Mouse (Mus musculus): ENCODE data around the gene Sept8. TPM values are rescaled to one million over a fixed set of nuclear protein-coding genes. Genes with fewer than 3 reads are reported as not detected.
A peak's percentile ranks its signal among the peaks of the same experiment; 100 is the strongest.

Gene Sept8
- total RNA-seq, 4 experiments from 2014 or later = 22.3 to 27.2 (median 25.6) TPM

- DNase-seq (ENCODE audit: low spot score) = no peak
Observed at GRCm38 (mm10) chr11:53583151-53583550, 64.1 kb downstream of the Sept8 start.

GRCm38 (mm10) chr11:53584849-53585248 is 65.8 kb downstream of the Sept8 start:
- peak; percentile 16 for DNase-seq (ENCODE audit: low spot score)

GRCm38 (mm10) chr11:53585510-53585909 is 66.5 kb downstream of the Sept8 start:
- DNase-seq (ENCODE audit: low spot score) = no peak

GRCm38 (mm10) chr11:53588279-53588678 is 69.2 kb downstream of the Sept8 start:
- no peak for DNase-seq (ENCODE audit: low spot score)

GRCm38 (mm10) chr11:53590368-53590768 is 71.3 kb downstream of the Sept8 start:
- DNase-seq (ENCODE audit: low spot score) = no peak

GRCm38 (mm10) chr11:53591116-53591515 is 72.1 kb downstream of the Sept8 start:
- no peak for DNase-seq (ENCODE audit: low spot score)

Other genes with a start within 250 kb of the Sept8 start
- 100 to 1,000 TPM; 113 to 135 (median 122) TPM for gene Hspa4, start 218.8 kb upstream of the Sept8 start, total RNA-seq (2022)
- 10 to 100 TPM in 1 of 4 experiments, 1 to 10 TPM in 3; 6.6 to 10.6 (median 6.7) TPM for gene Zcchc10, start 194.6 kb upstream of the Sept8 start, total RNA-seq (2022)
- gene Aff4, start 168.4 kb upstream of the Sept8 start, total RNA-seq (2022) = 10 to 100 TPM; 73.2 to 91.8 (median 82.4) TPM
- not detected for gene Leap2, start 96.1 kb upstream of the Sept8 start, total RNA-seq (2022)
- 1,000 to 10,000 TPM; 2,591 to 2,839 (median 2,740) TPM for gene Uqcrq, start 88.4 kb upstream of the Sept8 start, total RNA-seq (2022)
- under 1 TPM; 0.14 to 0.44 (median 0.29) TPM for gene Gdf9, start 88.2 kb upstream of the Sept8 start, total RNA-seq (2022)
- not detected for gene Gm10447, start 62.1 kb upstream of the Sept8 start, total RNA-seq (2022)
- under 1 TPM; 0.57 to 0.82 (median 0.73) TPM for gene Shroom1, start 62.1 kb upstream of the Sept8 start, total RNA-seq (2022)
- gene Gm9837, start 48.8 kb upstream of the Sept8 start, total RNA-seq (2022) = not detected
- gene Gm9945, start 39.1 kb upstream of the Sept8 start, total RNA-seq (2022) = not detected
- under 1 TPM; 0.22 to 0.44 (median 0.34) TPM for gene Sowaha, start 39.0 kb upstream of the Sept8 start, total RNA-seq (2022)
- 10 to 100 TPM in 1 of 4 experiments, 1 to 10 TPM in 3; 8.2 to 10.3 (median 8.8) TPM for gene Kif3a, start 48.1 kb downstream of the Sept8 start, total RNA-seq (2022)
- gene Il4, start 99.4 kb downstream of the Sept8 start, total RNA-seq (2022) = not detected
- not detected for gene Il13, start 115.4 kb downstream of the Sept8 start, total RNA-seq (2022)
- 1 to 10 TPM; 6.4 to 9.5 (median 7.3) TPM for gene Rad50, start 188.1 kb downstream of the Sept8 start, total RNA-seq (2022)
- gene Il5, start 201.5 kb downstream of the Sept8 start, total RNA-seq (2022) = under 1 TPM in 1 of 4 experiments, not detected in 3; 0.16 TPM